Mouse (Mus musculus) forebrain, embryonic 16.5 days (tissue): ENCODE data around the gene Fpgs. TPM values are rescaled to one million over a fixed set of nuclear protein-coding genes. Genes with fewer than 3 reads are reported as not detected.

Source experiments
- ATAC-seq: fragments of 200-750 bp; cut with Nextera tagmentation; 2 replicates; pipeline ENCODE4 v1.8.0; 2017; ENCODE audit warnings: mild to moderate bottlenecking, moderate library complexity
- H3K27ac ChIP-seq: fragments of 300-500 bp; sonication (generic); 2 replicates; pipeline ENCODE4 v1.5.1; 2014; ENCODE audit warnings: low read length, control low read depth
- H3K27me3 ChIP-seq: fragments of 300-500 bp; sonication (generic); replicated peaks from 2 replicates; pipeline ENCODE4 v1.6.1; 2014; ENCODE audit warnings: low read length; ENCODE audit not compliant: control insufficient read depth, insufficient read depth
- H3K36me3 ChIP-seq: fragments of 300-500 bp; sonication (generic); 2 replicates; pipeline ENCODE4 v1.6.1; 2014; ENCODE audit not compliant: control insufficient read depth, insufficient read depth
- H3K4me1 ChIP-seq: fragments of 300-500 bp; sonication (generic); replicated peaks from 2 replicates; pipeline ENCODE4 v1.6.1; 2014; ENCODE audit warnings: low read length; ENCODE audit not compliant: control insufficient read depth, insufficient read depth
- H3K4me2 ChIP-seq: fragments of 300-500 bp; sonication (generic); 2 replicates; pipeline ENCODE4 v1.6.1; 2014; ENCODE audit warnings: mild to moderate bottlenecking, low read length, control low read depth
- H3K4me3 ChIP-seq: fragments of 300-500 bp; sonication (generic); replicated peaks from 2 replicates; pipeline ENCODE4 v1.5.1; 2014; ENCODE audit warnings: mild to moderate bottlenecking, low read length, control low read depth
- H3K9ac ChIP-seq: fragments of 300-500 bp; sonication (generic); replicated peaks from 2 replicates; pipeline ENCODE4 v1.6.1; 2014; ENCODE audit warnings: low read depth, low read length, control low read depth
- H3K9me3 ChIP-seq: fragments of 300-500 bp; sonication (generic); 2 replicates; pipeline ENCODE4 v1.6.1; 2016; ENCODE audit warnings: low read length; ENCODE audit not compliant: control insufficient read depth
- WGBS: fragments of 180-500 bp; shearing (Covaris S2); extraction: QIAGEN DNeasy Blood & Tissue Kit; methylation state at CpG from one replicate; pipeline ENCODE4 v1.1.7; 2014; 5-methylcytosine and 5-hydroxymethylcytosine counted together
- polyA plus RNA-seq: library from polyadenylated mRNA; unstranded; fragments of >200 nt; fragmentation: Nextera tagmentation; extraction: Ambion mirVana; gene quantifications from 2 replicates; pipeline ENCODE4 v1.2.1, GENCODE M21; 2015

Fpgs gene
- polyA plus RNA-seq, 1 experiment from 2014 or later: 23.7 TPM

GRCm38 (mm10) chr2:32720053-32720452 is 16.1 kb upstream of the Fpgs start:
- no peak overlapping the region for H3K4me3 ChIP-seq
- no peaks in the 10 kb centered on the region; the same call in 1 of the 2 replicates for H3K4me1 ChIP-seq
- H3K9me3 ChIP-seq: no peaks in the 10 kb centered on the region
- 81% methylated on average over 3 of the region's 3 CpGs for WGBS
- no peak for ATAC-seq
- H3K4me2 ChIP-seq: no peak overlapping the region
- H3K9ac ChIP-seq: no peak overlapping the region
- no peaks in the 10 kb centered on the region for H3K27me3 ChIP-seq
- no peak overlapping the region for H3K27ac ChIP-seq
- H3K36me3 ChIP-seq: no peaks in the 10 kb centered on the region

GRCm38 (mm10) chr2:32718761-32719160 is 14.8 kb upstream of the Fpgs start:
- peak; percentile 55 for ATAC-seq
- Histone ChIP-seq H3K36me3 (no peaks in the 10 kb centered on the region), H3K4me2 (no peak overlapping the region), H3K27me3 (no peaks in the 10 kb centered on the region), H3K9ac (no peak overlapping the region), H3K4me1 (peaks cover 5% of the 10 kb centered on the region), H3K27ac (no peak overlapping the region), H3K9me3 (no peaks in the 10 kb centered on the region), H3K4me3 (no peak overlapping the region)
- 23% methylated on average over 9 of the region's 9 CpGs for WGBS

GRCm38 (mm10) chr2:32714987-32715425 is 11.1 kb upstream of the Fpgs start:
- Histone ChIP-seq H3K4me3 (no peak overlapping the region), H3K27me3 (no peaks in the 10 kb centered on the region), H3K4me2 (no peak overlapping the region), H3K36me3 (peaks cover 4% of the 10 kb centered on the region; the same call in 1 of the 2 replicates), H3K9me3 (no peaks in the 10 kb centered on the region), H3K27ac (no peak overlapping the region), H3K9ac (no peak overlapping the region), H3K4me1 (peaks cover 17% of the 10 kb centered on the region)
- WGBS: 75% methylated on average over 4 of the region's 4 CpGs
- no peak for ATAC-seq

- H3K4me2 ChIP-seq: no peak overlapping the region; the same call in 1 of the 2 replicates
- H3K36me3 ChIP-seq: peaks cover 7% of the 10 kb centered on the region
- H3K4me3 ChIP-seq: no peak overlapping the region
- H3K4me1 ChIP-seq: peaks cover 17% of the 10 kb centered on the region
- peak overlapping the region; percentile 100 for H3K27ac ChIP-seq
- H3K27me3 ChIP-seq: no peaks in the 10 kb centered on the region
- H3K9ac ChIP-seq: 0 out of 2 replicates have a peak overlapping the region, but pooled peaks have one; percentile 5
- WGBS: 66% methylated on average over 11 of the region's 11 CpGs
- no peaks in the 10 kb centered on the region for H3K9me3 ChIP-seq
- ATAC-seq: no peak
Measured at GRCm38 (mm10) chr2:32714117-32714986, 10.4 kb upstream of the Fpgs start.

- under 1% methylated on average over 45 of the region's 79 CpGs for WGBS
- Histone ChIP-seq H3K27me3 (no peaks in the 10 kb centered on the region), H3K4me2 (peak within 1 kb of the TSS; percentile 97), H3K4me1 (peaks cover 17% of the 10 kb centered on the region), H3K4me3 (peak within 1 kb of the TSS; percentile 98), H3K9ac (peak within 1 kb of the TSS; percentile 95), H3K27ac (peak within 1 kb of the TSS; percentile 100), H3K9me3 (no peaks in the 10 kb centered on the region), H3K36me3 (peaks cover 8% of the 10 kb centered on the region)
- ATAC-seq: peak; percentile 91
Measured at GRCm38 (mm10) chr2:32712934-32713817, 9.2 kb upstream of the Fpgs start, which contains the start of gene Cdk9. TSS of gene Cdk9 (minus strand) at chr2:32713076.

- peak overlapping the region; percentile 98 for H3K4me3 ChIP-seq
- peak; percentile 91 for ATAC-seq
- peaks cover 11% of the 10 kb centered on the region for H3K36me3 ChIP-seq
- peak overlapping the region; percentile 95 for H3K9ac ChIP-seq
- peaks cover 17% of the 10 kb centered on the region for H3K4me1 ChIP-seq
- H3K9me3 ChIP-seq: no peaks in the 10 kb centered on the region
- H3K4me2 ChIP-seq: peak overlapping the region; percentile 97
- WGBS: 0% methylated on average over 42 of the region's 44 CpGs
- H3K27me3 ChIP-seq: no peaks in the 10 kb centered on the region
- peak overlapping the region; percentile 100 for H3K27ac ChIP-seq
Measured at GRCm38 (mm10) chr2:32712586-32712933, 8.6 kb upstream of the Fpgs start.

GRCm38 (mm10) chr2:32712108-32712551 is 8.2 kb upstream of the Fpgs start:
- Histone ChIP-seq H3K4me3 (peak overlapping the region; percentile 98), H3K9me3 (no peaks in the 10 kb centered on the region), H3K27me3 (no peaks in the 10 kb centered on the region), H3K9ac (peak overlapping the region; percentile 95), H3K36me3 (peaks cover 11% of the 10 kb centered on the region), H3K4me2 (peak overlapping the region; percentile 97), H3K4me1 (peaks cover 17% of the 10 kb centered on the region), H3K27ac (peak overlapping the region; percentile 41)
- under 1% methylated on average over 41 of the region's 41 CpGs for WGBS
- ATAC-seq: no peak

- peak overlapping the region; percentile 95 for H3K9ac ChIP-seq
- ATAC-seq: no peak
- peaks cover 14% of the 10 kb centered on the region for H3K36me3 ChIP-seq
- no peaks in the 10 kb centered on the region for H3K27me3 ChIP-seq
- peak overlapping the region; percentile 98 for H3K4me3 ChIP-seq
- peaks cover 17% of the 10 kb centered on the region for H3K4me1 ChIP-seq
- WGBS: 30% methylated on average over 9 of the region's 9 CpGs
- H3K4me2 ChIP-seq: peak overlapping the region; percentile 97
- H3K9me3 ChIP-seq: no peaks in the 10 kb centered on the region
- H3K27ac ChIP-seq: no peak overlapping the region
Measured at GRCm38 (mm10) chr2:32711301-32712056, 7.5 kb upstream of the Fpgs start.
